Mouse (Mus musculus) small intestine, adult 2 months (tissue): ENCODE measurements around the gene Rfxank. TPM values are rescaled to one million over a fixed set of nuclear protein-coding genes. Genes with fewer than 3 reads are reported as not detected.
A peak's percentile ranks its signal among the peaks of the same experiment; 100 is the strongest.

ENCODE experiments used
- H3K27ac ChIP-seq: fragments of 200-500 bp; 2 replicates; pipeline ENCODE4 v1.5.1; 2012; ENCODE audit warnings: low read depth, low read length, control low read depth, inconsistent platforms; ENCODE audit not compliant: insufficient read depth
- H3K27me3 ChIP-seq: fragments of 200-500 bp; 2 replicates; pipeline ENCODE4 v1.6.1; 2012; ENCODE audit warnings: mild to moderate bottlenecking, moderate library complexity, low read length, inconsistent platforms; ENCODE audit not compliant: control insufficient read depth, insufficient read depth
- H3K36me3 ChIP-seq: fragments of 200-500 bp; 2 replicates; pipeline ENCODE4 v1.6.1; 2012; ENCODE audit warnings: mild to moderate bottlenecking, low read length, control low read depth, inconsistent platforms; ENCODE audit not compliant: control insufficient read depth, insufficient read depth
- H3K4me1 ChIP-seq: fragments of 200-500 bp; 2 replicates; pipeline ENCODE4 v1.6.1; 2012; ENCODE audit warnings: low read length, inconsistent platforms, mixed read lengths; ENCODE audit not compliant: control insufficient read depth, insufficient read depth, insufficient read length
- H3K4me3 ChIP-seq: fragments of 200-500 bp; 2 replicates; pipeline ENCODE4 v1.5.1; 2012; ENCODE audit warnings: low read depth, mild to moderate bottlenecking, control low read depth, inconsistent platforms, low read length, moderate library complexity
- CTCF ChIP-seq: fragments of 200-500 bp; IDR thresholded peaks from 2 replicates; pipeline ENCODE4 v1.5.1; 2012; ENCODE audit warnings: low read depth, mild to moderate bottlenecking, control low read depth, inconsistent platforms, low read length, moderate library complexity, mixed read lengths; ENCODE audit not compliant: insufficient replicate concordance, insufficient read length; ENCODE audit errors: extremely low read depth
- POLR2A ChIP-seq: fragments of 200-500 bp; IDR thresholded peaks from 2 replicates; pipeline ENCODE4 v1.6.1; 2012; ENCODE audit warnings: low read depth, mild to moderate bottlenecking, control low read depth, inconsistent platforms, low read length, moderate library complexity
- WGBS: fragments of 180-500 bp; shearing (Covaris S2); methylation state at CpG from one replicate; pipeline ENCODE4 v1.1.7; 2018; 5-methylcytosine and 5-hydroxymethylcytosine counted together
- polyA plus RNA-seq: library from polyadenylated mRNA; depleted of rRNA; stranded (reverse); fragments of >200 nt; gene quantifications from 2 replicates; pipeline ENCODE4 v1.2.3, GENCODE M21; 2012

Gene Rfxank
- polyA plus RNA-seq, 1 experiment, result 44.9 TPM

GRCm38 (mm10) chr8:70130066-70130465 lies 8.9 kb downstream of the Rfxank start:
- peak overlapping the region; percentile 82 for H3K27ac ChIP-seq
- H3K27me3 ChIP-seq, result no peaks in the 10 kb centered on the region
- H3K4me3 ChIP-seq, result no peak overlapping the region
- 95% methylated on average over 3 of the region's 3 CpGs for WGBS
- no peak for TF ChIP-seq CTCF
- TF ChIP-seq POLR2A, result no peak
- H3K4me1 ChIP-seq, result peaks cover 22% of the 10 kb centered on the region
- peaks cover 21% of the 10 kb centered on the region for H3K36me3 ChIP-seq

GRCm38 (mm10) chr8:70129309-70129952 lies 9.5 kb downstream of the Rfxank start:
- Histone ChIP-seq H3K27ac (peak overlapping the region; percentile 82), H3K36me3 (peaks cover 15% of the 10 kb centered on the region), H3K4me3 (no peak overlapping the region), H3K27me3 (no peaks in the 10 kb centered on the region), H3K4me1 (peaks cover 22% of the 10 kb centered on the region)
- WGBS, result 23% methylated on average over 9 of the region's 9 CpGs
- no peak for TF ChIP-seq POLR2A
- TF ChIP-seq CTCF, result no peak

- no peak overlapping the region for H3K4me3 ChIP-seq
- TF ChIP-seq POLR2A, result no peak
- no peak for TF ChIP-seq CTCF
- H3K36me3 ChIP-seq, result peaks cover 5% of the 10 kb centered on the region
- no peaks in the 10 kb centered on the region for H3K27me3 ChIP-seq
- peaks cover 22% of the 10 kb centered on the region for H3K4me1 ChIP-seq
- no peak overlapping the region for H3K27ac ChIP-seq
- 44% methylated on average over 3 of the region's 3 CpGs for WGBS
Measured at GRCm38 (mm10) chr8:70128435-70128834, 10.5 kb downstream of the Rfxank start.

GRCm38 (mm10) chr8:70124992-70125391 lies 14.0 kb downstream of the Rfxank start:
- 56% methylated on average over 8 of the region's 8 CpGs for WGBS
- H3K27ac ChIP-seq, result no peak overlapping the region
- H3K27me3 ChIP-seq, result peaks cover 3% of the 10 kb centered on the region; the same call in 1 of the 2 replicates
- H3K4me3 ChIP-seq, result no peak overlapping the region
- TF ChIP-seq POLR2A, result no peak
- TF ChIP-seq CTCF, result no peak
- H3K4me1 ChIP-seq, result peaks cover 8% of the 10 kb centered on the region
- no peaks in the 10 kb centered on the region for H3K36me3 ChIP-seq

- H3K27me3 ChIP-seq, result peaks cover 16% of the 10 kb centered on the region
- no peak overlapping the region for H3K4me3 ChIP-seq
- H3K4me1 ChIP-seq, result no peaks in the 10 kb centered on the region; the same call in 1 of the 2 replicates
- TF ChIP-seq CTCF (peak; percentile 46; the same call in 1 of the 2 replicates), POLR2A (no peak)
- no peaks in the 10 kb centered on the region for H3K36me3 ChIP-seq
- H3K27ac ChIP-seq, result no peak overlapping the region
- WGBS, result 51% methylated on average over 2 of the region's 2 CpGs
Measured at GRCm38 (mm10) chr8:70122863-70123262, 16.1 kb downstream of the Rfxank start.

- no peak within 1 kb of the TSS for H3K27ac ChIP-seq
- H3K27me3 ChIP-seq, result peaks cover 16% of the 10 kb centered on the region
- no peaks in the 10 kb centered on the region for H3K36me3 ChIP-seq
- H3K4me3 ChIP-seq, result no peak within 1 kb of the TSS
- H3K4me1 ChIP-seq, result no peaks in the 10 kb centered on the region; the same call in 1 of the 2 replicates
- WGBS, result 3% methylated on average over 19 of the region's 19 CpGs
- no peak for TF ChIP-seq CTCF
- TF ChIP-seq POLR2A, result no peak
Measured at GRCm38 (mm10) chr8:70120667-70121066, 18.3 kb downstream of the Rfxank start, which contains the start of gene Ncan. Gene Ncan (minus strand): TSS chr8:70120873.

GRCm38 (mm10) chr8:70118726-70119700 lies 19.9 kb downstream of the Rfxank start:
- H3K27me3 ChIP-seq, result peaks cover 28% of the 10 kb centered on the region
- TF ChIP-seq CTCF (no peak), POLR2A (no peak)

More at GRCm38 (mm10) chr8:70118726-70119700, 19.9 kb downstream of the Rfxank start:
- no peaks in the 10 kb centered on the region for H3K36me3 ChIP-seq
- no peaks in the 10 kb centered on the region; the same call in 1 of the 2 replicates for H3K4me1 ChIP-seq
- H3K4me3 ChIP-seq, result no peak overlapping the region
- 20% methylated on average over 17 of the region's 17 CpGs for WGBS
- no peak overlapping the region for H3K27ac ChIP-seq
